Mouse (Mus musculus) large intestine, adult 2 months (tissue): ENCODE results near the gene Tex52. TPM values are rescaled to one million over a fixed set of nuclear protein-coding genes. Genes with fewer than 3 reads are reported as not detected.
A peak's percentile ranks its signal among the peaks of the same experiment; 100 is the strongest.

Experiments
- DNase-seq: peaks from one replicate; pipeline ENCODE4 v3.0.0-alpha.2; 2012; ENCODE audit warnings: low read depth, low spot score
- WGBS: fragments of 180-500 bp; shearing (Covaris S2); methylation state at CpG from one replicate; pipeline ENCODE4 v1.1.7; 2018; 5-methylcytosine and 5-hydroxymethylcytosine counted together
- polyA plus RNA-seq: library from polyadenylated mRNA; depleted of rRNA; stranded (reverse); fragments of >200 nt; gene quantifications from 2 replicates; pipeline ENCODE4 v1.2.3, GENCODE M21; 2012; rRNA removed

Tex52 gene
- polyA plus RNA-seq, 1 experiment = 0.06 TPM

DNA sequence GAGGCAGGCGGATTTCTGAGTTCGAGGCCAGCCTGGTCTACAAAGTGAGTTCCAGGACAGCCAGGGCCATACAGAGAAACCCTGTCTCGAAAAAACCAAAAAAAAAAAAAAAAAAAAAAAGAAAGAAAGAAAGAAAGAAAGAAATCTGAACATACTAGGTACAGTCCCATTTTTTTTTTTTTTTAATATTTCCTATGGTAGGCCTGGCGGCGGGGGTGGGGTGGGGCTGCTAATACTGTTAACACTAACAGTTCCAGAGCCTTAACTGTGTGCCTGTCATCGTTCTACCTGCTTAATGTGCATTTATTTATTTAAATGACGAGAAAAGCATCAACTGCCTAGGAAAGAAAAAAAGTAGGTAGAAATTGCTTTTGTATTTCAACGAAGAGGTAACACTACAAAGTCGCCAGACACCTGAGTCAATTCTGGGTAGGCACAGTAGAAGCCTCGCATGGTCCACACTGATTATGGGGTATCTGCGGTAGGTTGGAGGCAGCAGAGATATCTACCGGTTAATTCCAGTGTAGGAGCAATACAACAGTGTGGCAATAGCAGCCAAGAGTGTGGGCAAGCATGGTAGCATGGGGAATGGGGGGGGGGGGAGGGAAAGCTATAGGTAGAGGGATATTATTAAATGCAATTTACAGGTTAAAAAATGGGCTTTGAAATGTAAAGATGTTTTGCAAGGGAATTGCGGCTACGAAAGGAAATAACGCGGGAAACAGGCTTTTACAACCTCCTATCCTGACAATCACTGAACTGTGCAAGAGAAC, 48.4 kb downstream of the Tex52 start:
- WGBS = 32% methylated on average over 15 of the region's 16 CpGs
- no peak for DNase-seq

DNA sequence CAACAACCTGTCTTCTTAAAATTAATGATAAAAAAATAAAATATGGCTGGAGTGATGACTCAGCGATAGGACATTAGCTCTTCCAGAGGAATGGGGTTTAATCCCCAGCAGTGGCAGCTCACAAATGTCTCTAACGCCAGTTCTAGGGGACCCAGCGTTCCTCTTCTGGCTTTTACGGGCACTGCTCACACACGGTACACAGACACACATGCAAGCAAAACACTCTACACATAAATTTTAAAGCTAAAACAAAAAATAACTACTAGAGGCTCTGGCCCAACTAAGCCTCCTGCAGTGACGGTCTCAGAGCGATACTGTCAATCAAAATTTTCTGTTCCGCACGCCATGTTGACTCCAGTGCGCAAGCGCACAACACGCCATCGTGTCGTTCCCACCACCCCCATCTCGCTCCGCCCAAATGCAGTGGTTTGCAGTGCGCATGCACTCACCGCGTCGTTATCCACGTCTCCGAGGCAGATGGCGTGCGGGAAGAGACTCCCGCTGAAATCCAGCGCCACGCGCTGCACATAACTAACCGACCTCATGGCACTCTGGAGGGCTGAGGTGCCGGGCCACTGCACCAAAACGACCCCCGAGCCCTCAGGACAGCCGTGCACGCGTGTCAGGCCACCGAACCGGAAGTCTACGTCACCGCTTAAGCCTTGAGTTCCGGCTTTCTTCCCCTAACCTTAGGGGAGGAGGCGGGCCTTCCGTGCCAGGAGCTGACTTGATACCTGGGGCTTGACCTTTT, 49.2 kb downstream of the Tex52 start, which contains the start of gene Itfg2:
Itfg2 (minus strand) TSS at position 663 of the 751 bp plus-strand sequence.
- peak; percentile 86 for DNase-seq

DNA sequence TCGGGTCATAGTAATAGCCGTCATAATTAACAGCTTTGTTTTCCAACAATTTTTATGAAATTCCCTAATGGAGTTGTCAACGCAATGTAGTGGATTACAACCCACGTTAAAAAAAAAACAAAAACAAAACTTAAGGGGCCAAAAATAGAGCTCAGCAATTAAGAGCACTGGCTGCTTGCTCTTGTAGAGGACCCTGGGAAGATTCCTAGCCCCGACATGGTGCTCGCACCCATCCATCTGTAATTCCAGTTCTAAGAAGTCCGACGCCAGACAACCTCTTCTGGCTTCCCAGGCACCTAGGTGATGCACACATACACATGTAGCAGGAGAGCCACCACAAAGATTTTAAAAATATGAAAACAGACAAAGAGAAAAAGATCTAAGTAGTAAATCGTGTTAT, 49.8 kb downstream of the Tex52 start:
- 20% methylated on average over 9 of the region's 9 CpGs for WGBS
- no peak for DNase-seq

More for the DNA sequence above, 49.2 kb downstream of the Tex52 start, which contains the start of gene Itfg2:
- under 1% methylated on average over 42 of the region's 42 CpGs for WGBS

DNA sequence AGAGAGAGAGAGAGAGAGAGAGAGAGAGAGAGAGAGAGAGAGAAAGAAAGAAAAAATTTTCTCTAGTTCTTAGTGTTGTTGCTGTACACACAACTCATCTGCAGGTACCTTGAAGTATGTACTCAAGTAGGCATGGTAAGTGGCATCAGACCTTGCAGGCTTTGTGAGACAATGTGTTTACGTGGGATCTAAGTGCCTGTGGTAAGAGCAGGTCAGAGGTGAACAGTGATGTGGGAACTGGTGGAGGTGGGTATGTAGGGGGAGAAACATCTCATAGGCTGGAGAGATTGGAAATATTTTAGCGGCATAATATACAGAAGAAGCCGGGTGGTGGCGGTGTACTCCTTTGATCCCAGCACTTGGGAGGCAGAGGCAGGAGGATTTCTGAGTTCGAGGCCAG, 52.3 kb downstream of the Tex52 start:
- WGBS = 93% methylated on average over 5 of the region's 5 CpGs
- DNase-seq = no peak

DNA sequence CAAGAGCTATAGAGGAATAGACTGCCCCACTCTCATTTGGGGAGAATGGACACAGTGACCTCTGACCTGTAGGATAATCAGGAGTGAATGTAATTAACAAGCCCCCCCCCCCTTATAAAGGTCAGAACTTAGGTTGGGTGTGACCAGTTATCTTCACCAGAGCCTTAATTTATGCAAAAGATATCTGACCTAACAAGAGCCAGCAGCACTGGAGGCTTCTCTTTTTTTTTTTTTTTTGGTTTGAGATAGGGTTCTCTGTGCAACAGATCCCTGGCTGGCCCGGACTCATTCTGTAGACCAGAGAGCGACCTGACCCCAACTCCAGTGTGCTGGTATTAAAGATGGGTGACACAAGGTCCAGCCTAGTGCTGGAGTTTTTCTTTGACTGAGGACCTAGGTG, 54.0 kb downstream of the Tex52 start:
- WGBS = 98% methylated on average over 2 of the region's 2 CpGs
- DNase-seq = no peak

DNA sequence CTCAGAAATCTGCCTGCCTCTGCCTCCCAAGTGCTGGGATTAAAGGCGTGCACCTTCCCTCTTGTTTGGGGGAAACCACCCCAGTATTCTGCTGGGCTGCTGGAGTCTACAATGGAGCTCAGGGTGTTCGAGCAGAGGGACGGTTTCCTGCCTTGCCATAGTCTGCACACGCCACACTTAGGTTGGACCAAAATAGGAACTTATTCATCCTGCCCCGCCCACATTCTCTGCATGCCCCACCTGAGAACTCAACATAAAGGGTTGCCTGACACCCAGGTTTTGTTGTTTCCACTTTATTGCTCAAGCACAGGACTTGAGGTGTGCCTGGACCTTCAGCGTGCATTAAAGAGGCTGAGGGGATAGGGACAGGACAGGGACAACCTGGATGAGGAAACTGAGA, 54.6 kb downstream of the Tex52 start:
- no peak for DNase-seq
- WGBS = 54% methylated on average over 6 of the region's 6 CpGs

DNA sequence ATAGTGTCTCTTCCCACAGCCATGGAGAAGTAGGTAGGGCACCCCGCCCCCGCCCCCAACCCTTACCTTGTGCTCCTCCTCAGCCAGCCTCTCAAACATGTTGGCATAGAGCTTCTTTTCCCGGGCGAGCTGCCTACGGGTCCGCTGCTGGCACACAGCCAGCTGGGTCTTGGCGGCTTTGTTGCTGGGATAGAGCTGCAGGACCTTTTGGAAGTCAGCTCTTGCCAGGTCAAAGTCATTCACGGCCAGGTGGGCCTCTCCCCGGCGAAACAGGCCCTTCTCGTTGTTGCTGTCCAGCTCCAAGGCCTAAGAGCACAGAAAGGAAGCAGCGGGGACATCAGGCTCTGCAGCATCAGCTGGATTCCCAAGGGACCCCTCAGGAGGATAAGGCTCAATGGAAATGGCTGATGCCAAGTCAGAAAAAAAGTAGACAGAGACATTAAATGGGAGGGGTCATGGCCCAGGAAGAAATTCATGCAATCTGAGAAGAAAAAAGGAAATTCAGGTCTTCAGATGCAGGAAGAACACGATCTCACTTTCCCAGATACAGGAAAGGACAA, 57.2 kb downstream of the Tex52 start:
- 69% methylated on average over 13 of the region's 13 CpGs for WGBS
- DNase-seq = no peak

DNA sequence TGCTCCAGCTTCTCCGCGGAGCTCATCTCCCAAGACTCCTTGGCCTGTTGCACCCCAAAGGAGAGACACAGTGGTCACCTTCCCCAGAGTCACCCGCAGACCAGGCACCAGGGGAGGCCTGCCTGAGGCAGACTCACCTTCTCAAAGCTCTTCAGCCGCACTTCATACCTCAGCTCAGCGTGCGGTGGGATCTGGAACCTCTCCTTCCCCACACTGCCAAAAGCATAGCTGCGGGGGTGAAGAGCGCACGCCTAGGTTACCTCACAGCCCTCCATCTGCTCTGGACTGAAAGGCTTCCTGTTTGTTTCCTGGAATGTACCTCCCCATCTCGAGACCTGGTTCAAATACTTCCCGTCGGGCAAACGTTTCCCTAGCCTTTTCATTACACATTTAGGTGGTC, 58.3 kb downstream of the Tex52 start:
- DNase-seq = no peak
- 91% methylated on average over 13 of the region's 13 CpGs for WGBS

Other genes with a start within 250 kb of the Tex52 start
- 28.9 and 34.7 TPM in 2 replicates for gene Tspan9, start 231.9 kb upstream of the Tex52 start, polyA plus RNA-seq
- gene Tead4, start 74.6 kb upstream of the Tex52 start, polyA plus RNA-seq = 0.77 and 0.84 TPM in 2 replicates
- 4.0 and 4.7 TPM in 2 replicates for gene Tulp3, start 19.6 kb upstream of the Tex52 start, polyA plus RNA-seq
- 16.7 and 21.3 TPM in 2 replicates for gene Rhno1, start 12.5 kb upstream of the Tex52 start, polyA plus RNA-seq
- 24.8 and 30.4 TPM in 2 replicates for gene Foxm1, start 12.5 kb upstream of the Tex52 start, polyA plus RNA-seq
- gene Gm44596, start within 50 bp of the Tex52 start, polyA plus RNA-seq = not detected in 2 replicates
- gene Nrip2, start 23.8 kb downstream of the Tex52 start, polyA plus RNA-seq = 0.51 and 0.69 TPM in 2 replicates
- gene Itfg2, start 49.5 kb downstream of the Tex52 start, polyA plus RNA-seq = 18.7 and 19.3 TPM in 2 replicates
- 162 and 189 TPM in 2 replicates for gene Fkbp4, start 63.2 kb downstream of the Tex52 start, polyA plus RNA-seq
- 0.02 and 0.15 TPM in 2 replicates for gene Pzp, start 151.3 kb downstream of the Tex52 start, polyA plus RNA-seq
- gene A2ml1, start 206.2 kb downstream of the Tex52 start, polyA plus RNA-seq = 0.24 and 0.71 TPM in 2 replicates
- gene Klrb1a, start 248.1 kb downstream of the Tex52 start, polyA plus RNA-seq = 0.30 and 0.41 TPM in 2 replicates